Mouse (Mus musculus) inflammation-experienced regulatory T-cells, adult 6 months (primary cell): Measurements from ENCODE around the gene Cflar. TPM values are rescaled to one million over a fixed set of nuclear protein-coding genes. Genes with fewer than 3 reads are reported as not detected.
"Not testable (repeated sequence)": the region's sequence is repeated elsewhere in the genome, so short reads cannot be mapped to it uniquely, and the experiment has no call there.

Experiments
- ATAC-seq: one replicate; pipeline ENCODE4 v1.8.0; 2017
- polyA plus RNA-seq, 3 experiments: library from polyadenylated mRNA; unstranded; fragments of 100-300 nt; shearing (Covaris generic); gene quantifications; one replicate each; pipeline ENCODE4 v1.2.1; 2017

Cflar gene
- polyA plus RNA-seq, 3 experiments from 2014 or later: 124 to 177 (median 175) TPM

GRCm38 (mm10) chr1:58775361-58775760 is 64.1 kb downstream of the Cflar start:
- ATAC-seq: no peak

- no peak for ATAC-seq
Observed at GRCm38 (mm10) chr1:58777583-58777982, 66.3 kb downstream of the Cflar start.

GRCm38 (mm10) chr1:58778226-58778625 is 66.9 kb downstream of the Cflar start:
- ATAC-seq: no peak

GRCm38 (mm10) chr1:58786276-58786675 is 75.0 kb downstream of the Cflar start:
- ATAC-seq: no peak

GRCm38 (mm10) chr1:58788410-58788809 is 77.1 kb downstream of the Cflar start:
- ATAC-seq: no peak

- no peak for ATAC-seq
Observed at GRCm38 (mm10) chr1:58794705-58795104, 83.4 kb downstream of the Cflar start.

GRCm38 (mm10) chr1:58795291-58796058 is 84.2 kb downstream of the Cflar start, which contains the start of gene Casp8:
Gene Casp8, plus strand, starts transcription at chr1:58795374.
- ATAC-seq: peak; percentile 55

GRCm38 (mm10) chr1:58796059-58796363 is 84.7 kb downstream of the Cflar start:
- ATAC-seq: no peak

GRCm38 (mm10) chr1:58796853-58797252 is 85.5 kb downstream of the Cflar start:
- ATAC-seq: no peak

GRCm38 (mm10) chr1:58797370-58797769 is 86.1 kb downstream of the Cflar start:
- peak; percentile 83 for ATAC-seq

GRCm38 (mm10) chr1:58798911-58799310 is 87.6 kb downstream of the Cflar start:
- ATAC-seq: no peak

- ATAC-seq: not testable (repeated sequence)
Observed at GRCm38 (mm10) chr1:58800644-58801043, 89.3 kb downstream of the Cflar start.

GRCm38 (mm10) chr1:58801558-58802285 is 90.4 kb downstream of the Cflar start:
- no peak for ATAC-seq

- ATAC-seq: peak; percentile 57
Observed at GRCm38 (mm10) chr1:58802322-58803273, 91.3 kb downstream of the Cflar start.

- peak; percentile 30 for ATAC-seq
Observed at GRCm38 (mm10) chr1:58803531-58803930, 92.2 kb downstream of the Cflar start.

GRCm38 (mm10) chr1:58806651-58807050 is 95.3 kb downstream of the Cflar start:
- peak; percentile 73 for ATAC-seq

Other genes starting within 250 kb of the Cflar start
- 10 to 100 TPM; 13.7 to 30.8 (median 27.1) TPM for gene Orc2, start 206.4 kb upstream of the Cflar start, polyA plus RNA-seq
- gene Fam126b, start 125.2 kb upstream of the Cflar start, polyA plus RNA-seq: 10 to 100 TPM in 2 of 3 experiments, 1 to 10 TPM in 1; 8.4 to 14.4 (median 14.1) TPM
- gene Ndufb3, start 125.1 kb upstream of the Cflar start, polyA plus RNA-seq: 10 to 100 TPM; 76.2 to 94.3 (median 83.6) TPM
- not detected for gene Als2cr12, start 15.5 kb upstream of the Cflar start, polyA plus RNA-seq
- gene Casp8, start 83.9 kb downstream of the Cflar start, polyA plus RNA-seq: 100 to 1,000 TPM; 161 to 182 (median 167) TPM